Mouse (Mus musculus): Measurements from ENCODE around the gene Alpi. TPM values are rescaled to one million over a fixed set of nuclear protein-coding genes. Genes with fewer than 3 reads are reported as not detected.

The Alpi gene
- total and polyA plus RNA-seq, 2 experiments from 2014 or later = 0.49 TPM; not detected in 1

- WGBS = 75% methylated on average over 17 of the region's 17 CpGs
- ATAC-seq (ENCODE audit: low FRiP score) (no peak), DNase-seq (ENCODE audit: low spot score) (no peak)
- H3K36me3 ChIP-seq (ENCODE audit: insufficient read depth, low read length) = no peaks in the 10 kb centered on the region
- H3K27me3 ChIP-seq (ENCODE audit: insufficient read depth, low read length) = no peaks in the 10 kb centered on the region
- H3K9ac ChIP-seq (replicated peaks; ENCODE audit: low read length, poor library complexity, severe bottlenecking) = no peak overlapping the region
- H3K4me1 ChIP-seq (ENCODE audit: insufficient read depth, low read length) = no peaks in the 10 kb centered on the region
- H3K9me3 ChIP-seq (ENCODE audit: low read length) = no peaks in the 10 kb centered on the region
- H3K4me3 ChIP-seq (ENCODE audit: low read depth, low read length) = no peak overlapping the region
- H3K27ac ChIP-seq (ENCODE audit: low read depth, low read length) = no peak overlapping the region
- H3K4me2 ChIP-seq (ENCODE audit: low read depth, low read length, poor library complexity, severe bottlenecking) = no peak overlapping the region
- peak; percentile 19; the same call in 1 of the 2 replicates for TF ChIP-seq CTCF (IDR thresholded peaks at IDR 0.05)
These were observed 14.4 kb downstream of the Alpi start for GRCm38 (mm10) chr1:87086964-87087363.

GRCm38 (mm10) chr1:87086196-87086595 lies 15.2 kb downstream of the Alpi start:
- ATAC-seq (ENCODE audit: low FRiP score) = no peak
- no peak for TF ChIP-seq CTCF (IDR thresholded peaks at IDR 0.05)
- H3K36me3 ChIP-seq (ENCODE audit: insufficient read depth, low read length) = no peaks in the 10 kb centered on the region

GRCm38 (mm10) chr1:87073776-87074175 lies 27.6 kb downstream of the Alpi start:
- Histone ChIP-seq H3K27ac (ENCODE audit: low read depth, low read length) (no peak overlapping the region), H3K4me3 (ENCODE audit: low read depth, low read length) (no peak overlapping the region), H3K4me1 (ENCODE audit: insufficient read depth, low read length) (no peaks in the 10 kb centered on the region), H3K27me3 (ENCODE audit: insufficient read depth, low read length) (no peaks in the 10 kb centered on the region), H3K9ac (replicated peaks; ENCODE audit: low read length, poor library complexity, severe bottlenecking) (no peak overlapping the region), H3K9me3 (ENCODE audit: low read length) (no peaks in the 10 kb centered on the region), H3K36me3 (ENCODE audit: insufficient read depth, low read length) (no peaks in the 10 kb centered on the region), H3K4me2 (ENCODE audit: low read depth, low read length, poor library complexity, severe bottlenecking) (no peak overlapping the region)
- WGBS = 89% methylated on average over 8 of the region's 8 CpGs
- no peak for TF ChIP-seq CTCF (IDR thresholded peaks at IDR 0.05)
- ATAC-seq (ENCODE audit: low FRiP score) (no peak), DNase-seq (ENCODE audit: low spot score) (no peak)

More at GRCm38 (mm10) chr1:87086196-87086595, 15.2 kb downstream of the Alpi start:
- Histone ChIP-seq H3K27me3 (ENCODE audit: insufficient read depth, low read length) (no peaks in the 10 kb centered on the region), H3K4me1 (ENCODE audit: insufficient read depth, low read length) (no peaks in the 10 kb centered on the region), H3K9ac (replicated peaks; ENCODE audit: low read length, poor library complexity, severe bottlenecking) (no peak overlapping the region), H3K9me3 (ENCODE audit: low read length) (no peaks in the 10 kb centered on the region), H3K4me2 (ENCODE audit: low read depth, low read length, poor library complexity, severe bottlenecking) (no peak overlapping the region), H3K4me3 (ENCODE audit: low read depth, low read length) (no peak overlapping the region), H3K27ac (ENCODE audit: low read depth, low read length) (no peak overlapping the region)
- WGBS = 74% methylated on average over 4 of the region's 4 CpGs
- no peak for DNase-seq (ENCODE audit: low spot score)

GRCm38 (mm10) chr1:87070720-87071119 lies 30.7 kb downstream of the Alpi start:
- H3K4me1 ChIP-seq (ENCODE audit: insufficient read depth, low read length) = no peaks in the 10 kb centered on the region
- no peak overlapping the region for H3K9ac ChIP-seq (replicated peaks; ENCODE audit: low read length, poor library complexity, severe bottlenecking)
- no peak overlapping the region for H3K4me3 ChIP-seq (ENCODE audit: low read depth, low read length)
- no peaks in the 10 kb centered on the region for H3K9me3 ChIP-seq (ENCODE audit: low read length)
- H3K36me3 ChIP-seq (ENCODE audit: insufficient read depth, low read length) = no peaks in the 10 kb centered on the region
- H3K27ac ChIP-seq (ENCODE audit: low read depth, low read length) = no peak overlapping the region
- H3K27me3 ChIP-seq (ENCODE audit: insufficient read depth, low read length) = no peaks in the 10 kb centered on the region
- WGBS = 53% methylated on average over 16 of the region's 16 CpGs
- DNase-seq (ENCODE audit: low spot score) (no peak), ATAC-seq (ENCODE audit: low FRiP score) (no peak)
- 0 out of 2 replicates have a peak, but pooled peaks have one; percentile 20 for TF ChIP-seq CTCF (IDR thresholded peaks at IDR 0.05)
- no peak overlapping the region for H3K4me2 ChIP-seq (ENCODE audit: low read depth, low read length, poor library complexity, severe bottlenecking)

GRCm38 (mm10) chr1:87060913-87061312 lies 40.5 kb downstream of the Alpi start:
- ATAC-seq (ENCODE audit: low FRiP score) = no peak
- TF ChIP-seq CTCF (IDR thresholded peaks at IDR 0.05) = no peak
- DNase-seq (ENCODE audit: low spot score) = no peak
- no peak overlapping the region for H3K4me2 ChIP-seq (ENCODE audit: low read depth, low read length, poor library complexity, severe bottlenecking)
- no peaks in the 10 kb centered on the region for H3K36me3 ChIP-seq (ENCODE audit: insufficient read depth, low read length)
- no peak overlapping the region for H3K9ac ChIP-seq (replicated peaks; ENCODE audit: low read length, poor library complexity, severe bottlenecking)
- H3K4me1 ChIP-seq (ENCODE audit: insufficient read depth, low read length) = no peaks in the 10 kb centered on the region
- no peak overlapping the region for H3K27ac ChIP-seq (ENCODE audit: low read depth, low read length)
- H3K4me3 ChIP-seq (ENCODE audit: low read depth, low read length) = no peak overlapping the region
- no peaks in the 10 kb centered on the region for H3K27me3 ChIP-seq (ENCODE audit: insufficient read depth, low read length)
- no peaks in the 10 kb centered on the region for H3K9me3 ChIP-seq (ENCODE audit: low read length)

- ATAC-seq (ENCODE audit: low FRiP score) = no peak
- 72% methylated on average over 8 of the region's 8 CpGs for WGBS
- no peaks in the 10 kb centered on the region for H3K36me3 ChIP-seq (ENCODE audit: insufficient read depth, low read length)
- no peak overlapping the region for H3K4me2 ChIP-seq (ENCODE audit: low read depth, low read length, poor library complexity, severe bottlenecking)
- no peak for TF ChIP-seq CTCF (IDR thresholded peaks at IDR 0.05)
- H3K4me3 ChIP-seq (ENCODE audit: low read depth, low read length) = no peak overlapping the region
- no peak overlapping the region for H3K27ac ChIP-seq (ENCODE audit: low read depth, low read length)
- no peaks in the 10 kb centered on the region for H3K4me1 ChIP-seq (ENCODE audit: insufficient read depth, low read length)
- no peaks in the 10 kb centered on the region for H3K27me3 ChIP-seq (ENCODE audit: insufficient read depth, low read length)
- DNase-seq (ENCODE audit: low spot score) = no peak
- no peaks in the 10 kb centered on the region for H3K9me3 ChIP-seq (ENCODE audit: low read length)
- no peak overlapping the region for H3K9ac ChIP-seq (replicated peaks; ENCODE audit: low read length, poor library complexity, severe bottlenecking)
These were observed 42.3 kb downstream of the Alpi start for GRCm38 (mm10) chr1:87059042-87059665.
